Mouse (Mus musculus) hindbrain, embryonic 16.5 days (tissue): ENCODE results near the gene Il21. TPM values are rescaled to one million over a fixed set of nuclear protein-coding genes. Genes with fewer than 3 reads are reported as not detected.

Experiments used
- ATAC-seq: fragments of 200-750 bp; cut with Nextera tagmentation; 2 replicates; pipeline ENCODE4 v1.8.0; 2017; ENCODE audit warnings: moderate TSS enrichment, moderate library complexity
- H3K27ac ChIP-seq: fragments of 300-500 bp; sonication (generic); 2 replicates; pipeline ENCODE4 v1.5.1; 2014; ENCODE audit warnings: low read depth, mild to moderate bottlenecking, control low read depth, low read length, moderate library complexity
- H3K27me3 ChIP-seq: fragments of 300-500 bp; sonication (generic); replicated peaks from 2 replicates; pipeline ENCODE4 v1.6.1; 2014; ENCODE audit warnings: low read length; ENCODE audit not compliant: control insufficient read depth, insufficient read depth
- H3K36me3 ChIP-seq: fragments of 300-500 bp; sonication (generic); 2 replicates; pipeline ENCODE4 v1.6.1; 2014; ENCODE audit warnings: mild to moderate bottlenecking, low read length, moderate library complexity, mixed read lengths; ENCODE audit not compliant: control insufficient read depth, insufficient read depth
- H3K4me1 ChIP-seq: fragments of 300-500 bp; sonication (generic); 2 replicates; pipeline ENCODE4 v1.6.1; 2014; ENCODE audit warnings: low read depth, low read length; ENCODE audit not compliant: control insufficient read depth, insufficient read depth
- H3K4me2 ChIP-seq: fragments of 300-500 bp; sonication (generic); 2 replicates; pipeline ENCODE4 v1.6.1; 2014; ENCODE audit warnings: mild to moderate bottlenecking, low read length, control low read depth, moderate library complexity
- H3K4me3 ChIP-seq: fragments of 300-500 bp; sonication (generic); 2 replicates; pipeline ENCODE4 v1.5.1; 2014; ENCODE audit warnings: mild to moderate bottlenecking, low read length, control low read depth, moderate library complexity
- H3K9ac ChIP-seq: fragments of 300-500 bp; sonication (generic); 2 replicates; pipeline ENCODE4 v1.6.1; 2014; ENCODE audit warnings: low read depth, mild to moderate bottlenecking, control low read depth, low read length, moderate library complexity
- H3K9me3 ChIP-seq: fragments of 300-500 bp; sonication (generic); 2 replicates; pipeline ENCODE4 v1.6.1; 2014; ENCODE audit warnings: mild to moderate bottlenecking, low read length, moderate library complexity; ENCODE audit not compliant: control insufficient read depth
- WGBS: fragments of 180-500 bp; shearing (Covaris S2); extraction: QIAGEN DNeasy Blood & Tissue Kit; methylation state at CpG from one replicate; pipeline ENCODE4 v1.1.7; 2014; 5-methylcytosine and 5-hydroxymethylcytosine counted together
- polyA plus RNA-seq: library from polyadenylated mRNA; unstranded; fragments of >200 nt; fragmentation: Nextera tagmentation; extraction: Ambion mirVana; gene quantifications from 2 replicates; pipeline ENCODE4 v1.2.1, GENCODE M21; 2015

Il21 gene
- polyA plus RNA-seq, result not detected in 2 replicates

DNA sequence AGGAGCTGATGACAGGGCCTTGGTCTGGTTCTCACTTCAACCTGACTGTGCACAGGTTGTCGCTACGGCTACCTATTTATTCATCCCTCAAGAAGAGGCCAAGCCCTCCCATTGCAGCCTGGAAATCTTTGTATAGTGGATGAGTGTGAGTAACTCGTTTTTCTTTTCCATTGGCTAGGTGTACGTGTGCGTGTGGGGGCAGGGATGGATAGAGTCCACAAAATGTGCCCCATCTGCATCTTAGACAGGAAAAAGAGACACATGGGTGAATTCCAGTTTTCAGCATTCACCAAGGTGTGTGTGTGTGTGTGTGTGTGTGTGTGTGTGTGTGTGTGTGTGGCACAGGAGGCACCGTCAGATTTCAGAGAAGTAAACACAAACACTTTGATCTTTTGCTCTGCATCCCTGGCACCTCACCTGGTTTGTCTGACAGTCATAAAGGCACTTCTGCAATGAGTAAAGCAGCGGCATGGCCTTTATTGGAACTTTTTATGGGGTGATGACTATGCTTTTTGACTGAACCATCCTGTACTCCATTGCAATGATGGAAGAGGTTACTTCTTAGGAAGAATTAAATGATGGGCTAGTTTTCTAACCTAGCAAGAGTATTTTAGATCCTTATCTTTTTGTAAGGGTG is at the start of gene Il21:
Gene Il21 (minus strand): TSS at position 51 of the 637 bp plus-strand sequence.
- H3K9me3 ChIP-seq, result no peaks in the 10 kb centered on the region
- H3K4me1 ChIP-seq, result no peaks in the 10 kb centered on the region
- no peaks in the 10 kb centered on the region for H3K27me3 ChIP-seq
- H3K9ac ChIP-seq, result no peak within 1 kb of the TSS
- H3K4me3 ChIP-seq, result no peak within 1 kb of the TSS
- 92% methylated on average over 7 of the region's 7 CpGs for WGBS
- no peak for ATAC-seq
- H3K36me3 ChIP-seq, result no peaks in the 10 kb centered on the region
- H3K4me2 ChIP-seq, result no peak within 1 kb of the TSS
- H3K27ac ChIP-seq, result no peak within 1 kb of the TSS

GRCm38 (mm10) chr3:37280871-37281270 is 48.4 kb upstream of the Il21 start:
- ATAC-seq, result no peak
- Histone ChIP-seq H3K9me3 (no peaks in the 10 kb centered on the region), H3K27ac (no peak overlapping the region), H3K36me3 (no peaks in the 10 kb centered on the region), H3K4me1 (no peaks in the 10 kb centered on the region), H3K4me2 (no peak overlapping the region), H3K9ac (no peak overlapping the region), H3K27me3 (no peaks in the 10 kb centered on the region), H3K4me3 (no peak overlapping the region)
- 87% methylated on average over 8 of the region's 8 CpGs for WGBS

DNA sequence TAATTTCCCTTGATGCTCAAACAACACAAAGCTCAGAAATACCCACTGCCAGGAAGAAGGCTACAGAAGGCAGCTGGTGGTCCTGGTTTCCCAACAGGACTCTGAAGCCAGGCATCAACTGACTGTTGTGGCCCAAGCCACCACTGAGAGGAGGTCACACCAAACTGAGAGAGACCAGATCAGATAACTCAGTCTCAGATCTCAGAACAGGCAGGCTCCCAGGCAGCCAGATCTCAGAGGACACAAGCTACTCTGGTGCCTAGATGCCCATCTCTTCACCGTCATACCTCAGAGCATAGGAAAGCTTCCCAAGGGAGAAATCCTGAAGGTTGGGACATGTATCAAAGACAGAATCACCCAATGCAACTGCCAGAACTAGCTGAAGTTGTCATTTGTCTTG is 47.8 kb upstream of the Il21 start:
- H3K27ac ChIP-seq, result no peak overlapping the region
- ATAC-seq, result no peak
- no peaks in the 10 kb centered on the region for H3K9me3 ChIP-seq
- WGBS, result 82% methylated on average over 1 of the region's 1 CpGs
- no peaks in the 10 kb centered on the region for H3K27me3 ChIP-seq
- no peak overlapping the region for H3K9ac ChIP-seq
- no peaks in the 10 kb centered on the region for H3K36me3 ChIP-seq
- H3K4me3 ChIP-seq, result no peak overlapping the region
- no peak overlapping the region for H3K4me2 ChIP-seq
- H3K4me1 ChIP-seq, result no peaks in the 10 kb centered on the region

GRCm38 (mm10) chr3:37274661-37275060 is 42.2 kb upstream of the Il21 start:
- H3K27me3 ChIP-seq, result no peaks in the 10 kb centered on the region
- H3K4me3 ChIP-seq, result no peak overlapping the region
- ATAC-seq, result no peak
- no peaks in the 10 kb centered on the region for H3K36me3 ChIP-seq
- H3K27ac ChIP-seq, result no peak overlapping the region
- H3K9ac ChIP-seq, result no peak overlapping the region
- H3K9me3 ChIP-seq, result no peaks in the 10 kb centered on the region
- H3K4me1 ChIP-seq, result no peaks in the 10 kb centered on the region
- 84% methylated on average over 6 of the region's 6 CpGs for WGBS
- no peak overlapping the region for H3K4me2 ChIP-seq

GRCm38 (mm10) chr3:37273092-37273491 is 40.7 kb upstream of the Il21 start:
- H3K9me3 ChIP-seq, result no peaks in the 10 kb centered on the region
- H3K27me3 ChIP-seq, result no peaks in the 10 kb centered on the region
- H3K36me3 ChIP-seq, result no peaks in the 10 kb centered on the region
- no peak overlapping the region for H3K4me2 ChIP-seq
- no peaks in the 10 kb centered on the region for H3K4me1 ChIP-seq
- H3K9ac ChIP-seq, result no peak overlapping the region
- no peak for ATAC-seq
- 78% methylated on average over 7 of the region's 7 CpGs for WGBS
- H3K4me3 ChIP-seq, result no peak overlapping the region
- H3K27ac ChIP-seq, result no peak overlapping the region

DNA sequence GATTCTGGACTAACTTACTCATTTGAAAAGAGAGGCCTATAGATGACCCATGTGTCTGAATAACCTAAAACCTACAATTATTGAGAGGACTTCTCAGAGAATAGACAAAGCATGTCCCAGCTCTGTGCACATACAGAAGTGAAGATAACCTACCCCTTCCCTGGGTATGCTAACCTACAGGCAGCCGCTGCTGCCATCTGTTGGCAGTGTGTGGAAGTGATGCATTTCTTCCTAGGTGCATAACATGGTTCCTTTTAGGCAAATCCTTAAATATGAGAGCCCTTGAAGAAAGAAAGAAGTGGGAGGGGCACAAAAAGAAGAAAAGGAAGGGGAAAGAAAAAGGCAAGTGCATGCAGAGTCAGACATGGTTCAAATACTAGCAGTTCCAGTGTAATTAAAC is 38.8 kb upstream of the Il21 start:
- no peak for ATAC-seq
- 13% methylated on average over 1 of the region's 1 CpGs for WGBS

GRCm38 (mm10) chr3:37269926-37270325 is 37.5 kb upstream of the Il21 start:
- no peak for ATAC-seq
- WGBS, result 85% methylated on average over 4 of the region's 4 CpGs
- Histone ChIP-seq H3K9me3 (no peaks in the 10 kb centered on the region), H3K9ac (no peak overlapping the region), H3K4me2 (no peak overlapping the region), H3K27me3 (no peaks in the 10 kb centered on the region), H3K4me1 (no peaks in the 10 kb centered on the region), H3K36me3 (no peaks in the 10 kb centered on the region), H3K27ac (no peak overlapping the region), H3K4me3 (no peak overlapping the region)

More for the DNA sequence above, 38.8 kb upstream of the Il21 start:
- H3K36me3 ChIP-seq, result no peaks in the 10 kb centered on the region
- H3K27me3 ChIP-seq, result no peaks in the 10 kb centered on the region
- H3K4me2 ChIP-seq, result no peak overlapping the region
- no peaks in the 10 kb centered on the region for H3K4me1 ChIP-seq
- no peak overlapping the region for H3K27ac ChIP-seq
- H3K4me3 ChIP-seq, result no peak overlapping the region
- H3K9ac ChIP-seq, result no peak overlapping the region
- H3K9me3 ChIP-seq, result no peaks in the 10 kb centered on the region

DNA sequence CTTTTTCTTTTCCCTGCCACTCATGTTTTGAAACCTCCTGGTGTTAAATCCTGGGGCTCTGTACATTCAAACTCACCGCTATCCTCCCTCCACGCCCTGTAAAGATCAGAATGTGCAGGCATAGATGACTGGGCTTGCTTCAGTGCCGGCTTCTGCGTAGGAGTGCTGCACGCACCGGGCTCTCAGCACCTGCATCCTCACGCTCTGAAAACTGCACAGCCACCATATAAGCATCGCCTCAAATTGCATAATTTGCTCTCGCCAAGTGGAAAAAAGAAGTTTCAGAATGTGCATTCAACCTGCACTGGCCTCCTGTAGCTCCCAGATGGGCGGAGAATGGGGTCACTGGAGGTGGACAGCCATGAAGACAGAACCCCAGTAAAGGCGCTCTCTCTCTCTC is 35.9 kb upstream of the Il21 start:
- Histone ChIP-seq H3K9me3 (no peaks in the 10 kb centered on the region), H3K27ac (no peak overlapping the region), H3K27me3 (no peaks in the 10 kb centered on the region), H3K9ac (no peak overlapping the region), H3K36me3 (no peaks in the 10 kb centered on the region), H3K4me2 (no peak overlapping the region), H3K4me3 (no peak overlapping the region), H3K4me1 (no peaks in the 10 kb centered on the region)
- no peak for ATAC-seq
- WGBS, result 76% methylated on average over 11 of the region's 11 CpGs

- WGBS, result 78% methylated on average over 10 of the region's 10 CpGs
- no peak for ATAC-seq
- H3K27me3 ChIP-seq, result no peaks in the 10 kb centered on the region
These were observed 27.0 kb upstream of the Il21 start for GRCm38 (mm10) chr3:37259331-37259999.

More at GRCm38 (mm10) chr3:37259331-37259999, 27.0 kb upstream of the Il21 start:
- Histone ChIP-seq H3K4me2 (no peak overlapping the region), H3K9ac (no peak overlapping the region), H3K9me3 (no peaks in the 10 kb centered on the region), H3K4me1 (no peaks in the 10 kb centered on the region), H3K4me3 (no peak overlapping the region), H3K36me3 (no peaks in the 10 kb centered on the region), H3K27ac (no peak overlapping the region)
